ENCODE assay signal across 12 mouse cellular contexts in genomic region chr17:31260430-31260829, GRCm38 (mm10). TPM values are rescaled to one million over a fixed set of nuclear protein-coding genes. Genes with fewer than 3 reads are reported as not detected.
DNase-seq lines count a peak whose midpoint lies in the region; ATAC-seq and TF ChIP-seq lines count a peak whose summit lies in the region.
"Had no signal": no experiment of that assay in that cellular context is flagged by ENCODE, and none has a peak within 500 bp of the region (broad histone marks: within the 10 kb centered on the region; RNA-seq: fewer than 3 reads in every experiment).

No protein-coding gene starts in this region.

- no peak overlapping the region for H3K27ac ChIP-seq in neural tube, embryonic 15.5 days (replicated peaks)
- no peak overlapping the region for H3K27ac ChIP-seq in midbrain, postnatal 0 days (ENCODE audit: low read depth, low read length)
- H3K27ac ChIP-seq: liver, embryonic 14.5 days had no signal

- ATAC-seq in neural tube, embryonic 15.5 days (ENCODE audit: low FRiP score) = no peak
- ATAC-seq in midbrain, postnatal 0 days (ENCODE audit: low FRiP score) = no peak
- ATAC-seq: Patski had no signal

- no peak overlapping the region for H3K4me2 ChIP-seq in neural tube, embryonic 15.5 days
- H3K4me2 ChIP-seq in midbrain, postnatal 0 days (ENCODE audit: low read depth, low read length, poor library complexity, severe bottlenecking) = no peak overlapping the region

- H3K27me3 ChIP-seq in neural tube, embryonic 15.5 days (replicated peaks) = no peaks in the 10 kb centered on the region
- no peaks in the 10 kb centered on the region for H3K27me3 ChIP-seq in midbrain, postnatal 0 days (ENCODE audit: insufficient read depth, low read length)
- H3K27me3 ChIP-seq: Patski had no signal

- H3K4me3 ChIP-seq in neural tube, embryonic 15.5 days (replicated peaks) = no peak overlapping the region
- no peak overlapping the region for H3K4me3 ChIP-seq in midbrain, postnatal 0 days (ENCODE audit: low read depth, low read length)

- no peak overlapping the region for H3K9ac ChIP-seq in neural tube, embryonic 15.5 days (replicated peaks)
- no peak overlapping the region for H3K9ac ChIP-seq in midbrain, postnatal 0 days (replicated peaks; ENCODE audit: low read length, poor library complexity, severe bottlenecking)
- H3K9ac ChIP-seq: liver, embryonic 14.5 days had no signal

- H3K4me1 ChIP-seq in neural tube, embryonic 15.5 days = no peaks in the 10 kb centered on the region
- H3K4me1 ChIP-seq in midbrain, postnatal 0 days (ENCODE audit: insufficient read depth, low read length) = no peaks in the 10 kb centered on the region

- WGBS in neural tube, embryonic 15.5 days = 90% methylated on average over 7 of the region's 7 CpGs
- 94% methylated on average over 7 of the region's 7 CpGs for whole genome bisulfite sequencing in midbrain, postnatal 0 days

- TF ChIP-seq CTCF in midbrain, postnatal 0 days (IDR thresholded peaks at IDR 0.05) = no peak

- no peaks in the 10 kb centered on the region for H3K36me3 ChIP-seq in neural tube, embryonic 15.5 days
- H3K36me3 ChIP-seq in midbrain, postnatal 0 days (ENCODE audit: insufficient read depth, low read length) = no peaks in the 10 kb centered on the region

- no peaks in the 10 kb centered on the region for H3K9me3 ChIP-seq in neural tube, embryonic 15.5 days (replicated peaks)
- H3K9me3 ChIP-seq in midbrain, postnatal 0 days (ENCODE audit: low read length) = no peaks in the 10 kb centered on the region

- DNase-seq in cerebellum, postnatal 14 days = peak; percentile 77 to 81
- DNase-seq in cerebellum, adult 11 months = no peak
- DNase-seq in urinary bladder, adult 2 months (ENCODE audit: low spot score) = peak; percentile 62
- no peak for DNase-seq in urinary bladder, postnatal 4 days (ENCODE audit: low spot score in 2 of 2)
- DNase-seq in kidney, postnatal 10 days = peak; percentile 81
- peak; percentile 68 to 85 for DNase-seq in urinary bladder, postnatal 36 days (ENCODE audit: low spot score in 2 of 2)
- no peak for DNase-seq in midbrain, postnatal 0 days (ENCODE audit: low spot score)
- DNase-seq: midbrain, embryonic 14.5 days had no signal

RNA-seq across cellular contexts. Expression of gene Rsph1, which starts 16.8 kb away (rescaled TPM):
- 1.2 and 2.2 TPM in 2 replicates for polyA plus RNA-seq in urinary bladder, adult 2 months (2012; rRNA removed)
- polyA plus RNA-seq in neural tube, embryonic 15.5 days (2015; fragmentation: Nextera tagmentation; extraction: Ambion mirVana) = 3.4 and 3.9 TPM in 2 replicates
- 2.8 and 3.5 TPM in 2 replicates for total RNA-seq in midbrain, postnatal 0 days (2014; rRNA removed)
- 6.0 and 8.5 TPM in 2 replicates for polyA plus RNA-seq in midbrain, postnatal 0 days (2015; fragmentation: Nextera tagmentation; extraction: Ambion mirVana)

RNA-seq across cellular contexts. Expression of gene Slc37a1, which starts 26.2 kb away (rescaled TPM):
- 10.6 and 11.7 TPM in 2 replicates for polyA plus RNA-seq in urinary bladder, adult 2 months (2012; rRNA removed)
- polyA plus RNA-seq in neural tube, embryonic 15.5 days (2015; fragmentation: Nextera tagmentation; extraction: Ambion mirVana) = 9.0 and 10.9 TPM in 2 replicates
- total RNA-seq in midbrain, postnatal 0 days (2014; rRNA removed) = 11.0 and 12.7 TPM in 2 replicates
- 6.9 and 7.6 TPM in 2 replicates for polyA plus RNA-seq in midbrain, postnatal 0 days (2015; fragmentation: Nextera tagmentation; extraction: Ambion mirVana)

RNA-seq across cellular contexts. Expression of gene Ubash3a, which starts 52.8 kb away (rescaled TPM):
- polyA plus RNA-seq in urinary bladder, adult 2 months (2012; rRNA removed) = 0.36 and 0.53 TPM in 2 replicates
- polyA plus RNA-seq in neural tube, embryonic 15.5 days (2015; fragmentation: Nextera tagmentation; extraction: Ambion mirVana) = 7.3 TPM in 1 of 2 replicates, not detected in the other
- total RNA-seq in midbrain, postnatal 0 days (2014; rRNA removed) = not detected in 2 replicates
- 0.20 TPM in 1 of 2 replicates, not detected in the other for polyA plus RNA-seq in midbrain, postnatal 0 days (2015; fragmentation: Nextera tagmentation; extraction: Ambion mirVana)
- total RNA-seq: left cerebral cortex, adult 18-20 months had no signal
- polyA plus RNA-seq: midbrain, embryonic 14.5 days had no signal

Comparison
In these comparisons a context has a peak if more than half of its experiments do, and no peak if none do; other contexts are left out.
1. DNase-seq: peak in cerebellum, postnatal 14 days (2 of 2), urinary bladder, adult 2 months (single experiment), kidney, postnatal 10 days (single experiment) and urinary bladder, postnatal 36 days (2 of 2); none in cerebellum, adult 11 months (single experiment), urinary bladder, postnatal 4 days (0 of 2) and midbrain, postnatal 0 days (single experiment).